Mouse (Mus musculus) midbrain, embryonic 13.5 days (tissue): ENCODE results near the gene Klrd1. TPM values are rescaled to one million over a fixed set of nuclear protein-coding genes. Genes with fewer than 3 reads are reported as not detected.
"Not testable (repeated sequence)": the region's sequence is repeated elsewhere in the genome, so short reads cannot be mapped to it uniquely, and the experiment has no call there.

Source experiments
- ATAC-seq: fragments of 200-750 bp; cut with Nextera tagmentation; 2 replicates; pipeline ENCODE4 v1.8.0; 2017; ENCODE audit warnings: mild to moderate bottlenecking, moderate TSS enrichment, moderate library complexity
- H3K27ac ChIP-seq: fragments of 300-500 bp; sonication (generic); 2 replicates; pipeline ENCODE4 v1.5.1; 2015; ENCODE audit warnings: inconsistent platforms, mild to moderate bottlenecking, moderate library complexity
- H3K27me3 ChIP-seq: fragments of 300-500 bp; sonication (generic); 2 replicates; pipeline ENCODE4 v1.6.1; 2015; ENCODE audit warnings: mild to moderate bottlenecking, inconsistent platforms
- H3K36me3 ChIP-seq: fragments of 300-500 bp; sonication (generic); 2 replicates; pipeline ENCODE4 v1.6.1; 2015; ENCODE audit warnings: mild to moderate bottlenecking, inconsistent platforms
- H3K4me1 ChIP-seq: fragments of 300-500 bp; sonication (generic); replicated peaks from 2 replicates; pipeline ENCODE4 v1.6.1; 2015; ENCODE audit warnings: inconsistent platforms
- H3K4me2 ChIP-seq: fragments of 300-500 bp; sonication (generic); replicated peaks from 2 replicates; pipeline ENCODE4 v1.6.1; 2015; ENCODE audit warnings: moderate library complexity, mild to moderate bottlenecking, inconsistent platforms
- H3K4me3 ChIP-seq: fragments of 300-500 bp; sonication (generic); replicated peaks from 2 replicates; pipeline ENCODE4 v1.5.1; 2015; ENCODE audit warnings: mild to moderate bottlenecking, inconsistent platforms
- H3K9ac ChIP-seq: fragments of 300-500 bp; sonication (generic); replicated peaks from 2 replicates; pipeline ENCODE4 v1.6.1; 2015; ENCODE audit warnings: mild to moderate bottlenecking, inconsistent platforms
- H3K9me3 ChIP-seq: fragments of 300-500 bp; sonication (generic); 2 replicates; pipeline ENCODE4 v1.6.1; 2016; ENCODE audit warnings: mild to moderate bottlenecking, inconsistent platforms
- WGBS: fragments of 180-500 bp; shearing (Covaris S2); methylation state at CpG from one replicate; pipeline ENCODE4 v1.1.7; 2015; 5-methylcytosine and 5-hydroxymethylcytosine counted together
- polyA plus RNA-seq: library from polyadenylated mRNA; unstranded; fragments of >200 nt; fragmentation: Nextera tagmentation; extraction: Ambion mirVana; gene quantifications from 2 replicates; pipeline ENCODE4 v1.2.1, GENCODE M21; 2015

The Klrd1 gene
- polyA plus RNA-seq, 1 experiment from 2014 or later: not detected

DNA sequence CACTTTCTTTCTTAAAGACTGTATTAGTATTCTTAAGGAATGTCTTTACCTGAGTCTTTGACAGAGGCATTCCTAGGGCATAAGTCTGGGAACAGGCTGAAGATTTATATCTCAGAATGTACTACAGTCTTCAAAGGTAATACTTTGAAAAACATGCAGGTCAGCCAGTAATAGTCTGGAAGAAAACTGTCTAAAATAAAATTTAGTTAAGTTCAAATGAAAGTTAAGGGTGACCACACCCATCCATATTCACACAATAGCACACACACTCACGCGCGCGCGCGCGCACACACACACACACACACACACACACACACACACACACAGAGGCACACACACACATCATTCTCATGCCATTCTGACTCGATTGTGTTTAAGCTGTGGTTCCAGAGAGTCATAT lies 14.0 kb upstream of the Klrd1 start, which contains the start of gene Klre1:
TSS of gene Klre1 (plus strand) at position 301 of the 400 bp plus-strand sequence.
- H3K4me3 ChIP-seq: no peak within 1 kb of the TSS
- no peak within 1 kb of the TSS for H3K9ac ChIP-seq
- no peak within 1 kb of the TSS for H3K4me2 ChIP-seq
- no peaks in the 10 kb centered on the region for H3K9me3 ChIP-seq
- H3K27ac ChIP-seq: no peak within 1 kb of the TSS
- H3K36me3 ChIP-seq: no peaks in the 10 kb centered on the region
- ATAC-seq: no peak
- no peaks in the 10 kb centered on the region for H3K4me1 ChIP-seq
- no peaks in the 10 kb centered on the region for H3K27me3 ChIP-seq
- 90% methylated on average over 8 of the region's 8 CpGs for WGBS

DNA sequence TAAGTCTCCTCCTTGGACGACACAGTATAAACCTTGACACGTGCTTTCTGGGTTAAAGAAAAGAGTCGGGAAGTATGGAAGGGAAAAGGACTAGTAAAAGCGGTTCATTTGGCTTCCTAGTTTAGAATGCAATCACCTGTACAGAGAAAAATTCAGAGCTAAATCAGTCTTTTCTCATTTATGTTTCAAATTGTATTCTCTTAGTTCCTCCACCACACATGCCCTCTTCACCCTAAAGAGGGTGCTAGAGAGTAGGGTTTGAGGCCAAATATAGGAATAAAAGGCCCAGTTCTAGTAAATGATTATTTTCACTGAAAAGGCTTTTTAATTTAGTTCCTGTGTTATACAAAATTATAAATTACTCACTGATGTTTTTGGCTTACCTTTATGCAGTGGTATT lies 10.3 kb upstream of the Klrd1 start:
- no peak overlapping the region for H3K4me3 ChIP-seq
- 70% methylated on average over 4 of the region's 4 CpGs for WGBS
- no peaks in the 10 kb centered on the region for H3K4me1 ChIP-seq
- no peak for ATAC-seq
- no peak overlapping the region for H3K9ac ChIP-seq
- no peaks in the 10 kb centered on the region for H3K27me3 ChIP-seq
- no peak overlapping the region for H3K4me2 ChIP-seq
- H3K36me3 ChIP-seq: no peaks in the 10 kb centered on the region
- no peaks in the 10 kb centered on the region for H3K9me3 ChIP-seq
- no peak overlapping the region for H3K27ac ChIP-seq

DNA sequence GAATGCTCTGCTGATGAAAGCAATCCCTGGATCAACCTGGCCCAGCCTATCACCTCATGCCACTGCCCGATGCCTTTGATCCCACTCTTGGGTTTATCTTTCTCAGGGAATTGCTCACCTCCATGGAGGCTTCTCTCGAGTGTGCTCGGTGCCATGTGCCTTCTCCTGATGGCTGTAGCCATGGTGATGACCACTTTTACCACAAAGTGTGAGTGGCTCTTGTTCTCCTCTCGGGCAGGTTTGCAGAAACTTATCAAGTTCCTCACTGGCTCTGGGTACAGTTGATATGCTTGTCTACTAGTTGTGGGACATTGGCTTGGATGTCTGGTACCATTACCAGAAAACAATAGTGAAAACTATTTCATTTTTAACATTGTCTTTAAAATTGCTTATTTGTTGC lies 9.7 kb upstream of the Klrd1 start:
- no peaks in the 10 kb centered on the region for H3K27me3 ChIP-seq
- no peak for ATAC-seq
- no peaks in the 10 kb centered on the region for H3K9me3 ChIP-seq
- no peaks in the 10 kb centered on the region for H3K4me1 ChIP-seq
- WGBS: 81% methylated on average over 4 of the region's 4 CpGs
- H3K36me3 ChIP-seq: no peaks in the 10 kb centered on the region
- H3K9ac ChIP-seq: no peak overlapping the region
- no peak overlapping the region for H3K27ac ChIP-seq
- no peak overlapping the region for H3K4me3 ChIP-seq
- H3K4me2 ChIP-seq: no peak overlapping the region

DNA sequence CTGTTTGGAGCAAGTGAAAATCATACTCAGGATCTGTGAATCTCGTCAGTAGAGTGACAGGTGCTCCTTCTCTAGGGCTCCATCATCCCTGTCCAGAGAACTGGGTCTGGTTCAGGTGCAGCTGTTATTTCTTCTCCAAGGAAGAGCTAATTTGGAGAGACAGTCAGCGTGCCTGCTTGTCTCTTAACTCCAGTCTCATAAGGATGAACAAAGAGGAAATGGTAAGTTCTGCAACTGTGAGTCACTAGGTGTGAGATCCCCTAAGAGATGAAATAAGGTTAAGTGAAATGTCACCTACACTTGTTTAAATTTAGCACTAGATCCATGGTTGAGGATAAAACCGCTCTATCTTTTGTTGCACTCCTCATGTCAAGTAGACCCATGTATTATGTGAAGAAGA lies 8.6 kb upstream of the Klrd1 start:
- Histone ChIP-seq H3K36me3 (no peaks in the 10 kb centered on the region), H3K9ac (no peak overlapping the region), H3K27me3 (no peaks in the 10 kb centered on the region), H3K4me2 (no peak overlapping the region), H3K27ac (no peak overlapping the region), H3K4me3 (no peak overlapping the region), H3K4me1 (no peaks in the 10 kb centered on the region), H3K9me3 (no peaks in the 10 kb centered on the region)
- 82% methylated on average over 3 of the region's 3 CpGs for WGBS
- ATAC-seq: no peak

DNA sequence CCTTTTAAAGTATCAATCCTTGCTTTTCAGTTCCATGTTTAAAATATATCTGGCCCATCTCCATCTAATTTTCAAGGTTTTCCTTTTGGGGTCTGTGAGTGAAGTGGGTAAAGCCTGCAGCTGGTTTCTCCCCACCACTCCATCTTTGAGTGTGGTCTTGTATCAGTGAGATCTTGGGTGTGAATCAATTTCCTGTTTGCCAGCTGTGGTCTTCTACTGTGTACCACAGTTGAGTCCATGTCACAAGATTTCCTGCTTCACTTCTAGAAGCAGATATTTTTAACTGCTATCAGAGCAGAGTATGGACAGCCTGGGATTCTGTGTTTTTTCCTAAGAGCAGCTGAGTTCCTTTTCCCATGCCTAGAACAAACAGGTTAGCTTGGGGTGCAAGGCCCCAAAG lies 16.8 kb downstream of the Klrd1 start:
- ATAC-seq: no peak
- no peak overlapping the region for H3K4me3 ChIP-seq
- no peaks in the 10 kb centered on the region for H3K4me1 ChIP-seq
- H3K36me3 ChIP-seq: no peaks in the 10 kb centered on the region
- no peak overlapping the region for H3K9ac ChIP-seq
- no peak overlapping the region for H3K4me2 ChIP-seq
- no peaks in the 10 kb centered on the region for H3K27me3 ChIP-seq
- H3K9me3 ChIP-seq: no peaks in the 10 kb centered on the region
- no peak overlapping the region for H3K27ac ChIP-seq

DNA sequence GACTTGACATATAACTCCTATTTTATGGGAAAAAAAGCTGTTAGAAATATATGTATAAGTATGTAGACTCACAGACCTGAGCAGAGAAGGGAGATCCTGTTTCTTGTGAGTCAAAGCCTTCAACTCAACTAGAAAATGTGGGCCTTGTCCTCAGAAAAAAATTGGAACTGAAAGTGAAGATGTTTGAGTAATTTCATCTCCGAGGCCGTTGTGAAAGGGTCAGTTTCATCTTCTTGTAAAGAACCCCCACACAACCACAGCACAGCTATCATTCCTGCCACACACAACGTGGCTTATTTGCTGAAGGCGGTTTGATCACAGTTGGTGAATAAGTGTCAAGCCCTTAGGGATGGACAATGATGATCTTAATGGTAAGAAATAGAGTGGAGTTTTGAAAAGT lies 32.2 kb downstream of the Klrd1 start, which contains the start of gene Klrk1:
TSS of gene Klrk1 (minus strand) at position 130 of the 400 bp plus-strand sequence.
- Histone ChIP-seq H3K4me2 (no peak within 1 kb of the TSS), H3K9ac (no peak within 1 kb of the TSS), H3K4me1 (no peaks in the 10 kb centered on the region), H3K27me3 (no peaks in the 10 kb centered on the region), H3K4me3 (no peak within 1 kb of the TSS), H3K36me3 (no peaks in the 10 kb centered on the region), H3K27ac (no peak within 1 kb of the TSS), H3K9me3 (no peaks in the 10 kb centered on the region)
- 85% methylated on average over 4 of the region's 4 CpGs for WGBS
- ATAC-seq: no peak

DNA sequence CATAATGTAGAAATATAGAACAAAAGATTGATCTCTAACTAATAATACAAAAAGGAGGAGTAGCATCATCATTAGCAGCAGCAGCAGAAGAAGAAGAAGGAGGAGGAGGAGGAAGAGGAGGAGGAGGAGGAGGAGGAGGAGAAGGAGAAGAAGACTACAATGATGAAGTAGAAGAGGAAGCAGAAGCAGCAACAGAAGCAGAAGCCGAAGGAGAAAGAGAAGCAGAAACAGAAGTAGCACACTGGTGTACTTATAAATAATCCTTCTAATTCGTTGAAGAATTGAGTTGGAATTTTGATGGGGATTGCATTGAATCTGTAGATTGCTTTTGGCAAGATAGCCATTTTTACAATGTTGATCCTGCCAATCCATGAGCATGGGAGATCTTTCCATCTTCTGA lies 39.5 kb downstream of the Klrd1 start:
- not testable (repeated sequence) for H3K27ac ChIP-seq, H3K27me3 ChIP-seq, H3K4me1 ChIP-seq, H3K9ac ChIP-seq, H3K4me3 ChIP-seq, H3K36me3 ChIP-seq, ATAC-seq, H3K4me2 ChIP-seq, H3K9me3 ChIP-seq
- WGBS: 89% methylated on average over 2 of the region's 2 CpGs

DNA sequence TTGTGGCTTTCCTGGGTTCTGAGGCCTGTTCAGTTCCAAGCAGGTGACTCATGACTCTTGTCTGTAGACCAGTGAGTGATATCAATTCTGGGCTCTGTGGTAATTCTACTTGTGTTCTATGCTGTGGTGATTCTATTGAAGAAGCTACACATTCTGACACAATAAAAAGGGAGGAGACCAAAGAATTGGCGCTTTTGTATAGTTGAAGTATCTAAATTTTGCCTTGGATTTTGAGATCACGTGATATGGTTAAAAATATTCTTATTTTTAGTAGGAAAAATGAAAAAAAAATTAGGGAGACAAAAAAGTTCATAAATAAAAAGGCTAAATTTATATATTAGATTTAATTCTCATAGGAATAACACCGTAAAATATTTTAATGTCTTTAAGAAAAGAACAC lies 51.7 kb downstream of the Klrd1 start, which contains the start of gene Klrc3:
TSS of gene Klrc3 (minus strand) at position 101 of the 400 bp plus-strand sequence.
- H3K9me3 ChIP-seq, H3K27ac ChIP-seq, H3K9ac ChIP-seq, H3K4me1 ChIP-seq, H3K4me2 ChIP-seq, H3K27me3 ChIP-seq, H3K4me3 ChIP-seq, H3K36me3 ChIP-seq, ATAC-seq: not testable (repeated sequence)
- 88% methylated on average over 3 of the region's 3 CpGs for WGBS

DNA sequence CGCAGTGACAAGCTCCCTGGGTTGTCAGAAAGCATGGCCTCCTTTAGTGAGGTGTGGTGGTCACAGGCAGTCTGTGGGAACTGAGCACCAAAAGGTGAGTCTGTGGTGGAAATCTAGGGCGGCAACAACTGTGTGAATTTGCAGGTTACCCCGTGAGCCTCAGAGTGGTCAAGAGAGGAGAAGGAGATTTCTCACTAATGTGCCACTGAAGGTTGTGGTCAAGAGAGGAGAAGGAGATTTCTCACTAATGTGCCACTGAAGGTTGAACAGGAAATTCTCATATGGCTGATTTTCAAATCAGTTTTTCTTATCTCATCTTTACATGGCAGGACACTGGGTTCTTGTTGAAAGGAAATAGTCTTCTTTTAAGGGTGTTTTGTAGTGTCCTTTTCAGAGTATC lies 52.5 kb downstream of the Klrd1 start:
- not testable (repeated sequence) for H3K4me2 ChIP-seq, ATAC-seq
- no CpG with 5 or more reads among the region's 3 CpGs for WGBS

More for the DNA sequence above, 52.5 kb downstream of the Klrd1 start:
- H3K36me3 ChIP-seq, H3K4me1 ChIP-seq, H3K9ac ChIP-seq, H3K27ac ChIP-seq, H3K27me3 ChIP-seq, H3K4me3 ChIP-seq, H3K9me3 ChIP-seq: not testable (repeated sequence)

Other genes starting within 250 kb of the Klrd1 start
- gene Clec12a, start 249.1 kb upstream of the Klrd1 start, polyA plus RNA-seq: 0.23 TPM in 1 of 2 replicates, not detected in the other
- gene Clec12b, start 205.9 kb upstream of the Klrd1 start, polyA plus RNA-seq: 0.12 TPM in 1 of 2 replicates, not detected in the other
- 3.6 and 3.9 TPM in 2 replicates for gene Clec1b, start 194.5 kb upstream of the Klrd1 start, polyA plus RNA-seq
- gene Clec9a, start 182.9 kb upstream of the Klrd1 start, polyA plus RNA-seq: 0.22 and 0.23 TPM in 2 replicates
- gene Clec1a, start 139.8 kb upstream of the Klrd1 start, polyA plus RNA-seq: 1.7 and 1.8 TPM in 2 replicates
- gene Olr1, start 84.6 kb upstream of the Klrd1 start, polyA plus RNA-seq: not detected in 2 replicates
- not detected in 2 replicates for gene Tmem52b, start 79.2 kb upstream of the Klrd1 start, polyA plus RNA-seq
- gene Gabarapl1, start 58.6 kb upstream of the Klrd1 start, polyA plus RNA-seq: 159 and 164 TPM in 2 replicates
- gene Klre1, start 13.9 kb upstream of the Klrd1 start, polyA plus RNA-seq: not detected in 2 replicates
- 0.22 and 0.38 TPM in 2 replicates for gene Klrk1, start 32.1 kb downstream of the Klrd1 start, polyA plus RNA-seq
- gene Klrc3, start 51.6 kb downstream of the Klrd1 start, polyA plus RNA-seq: not detected in 2 replicates
- gene Klrc2, start 68.9 kb downstream of the Klrd1 start, polyA plus RNA-seq: not detected in 2 replicates
- not detected in 2 replicates for gene Klrc1, start 87.2 kb downstream of the Klrd1 start, polyA plus RNA-seq
- not detected in 2 replicates for gene Klri1, start 125.3 kb downstream of the Klrd1 start, polyA plus RNA-seq
- not detected in 2 replicates for gene Klri2, start 148.7 kb downstream of the Klrd1 start, polyA plus RNA-seq
- gene Gm156, start 192.5 kb downstream of the Klrd1 start, polyA plus RNA-seq: not detected in 2 replicates